Mouse (Mus musculus): Measurements from ENCODE around the gene Sowahc. TPM values are rescaled to one million over a fixed set of nuclear protein-coding genes. Genes with fewer than 3 reads are reported as not detected.
A peak's percentile ranks its signal among the peaks of the same experiment; 100 is the strongest.

Gene Sowahc
- polyA plus RNA-seq, 1 experiment from 2014 or later = 4.3 TPM

- Histone ChIP-seq H3K27me3 (replicated peaks) (no peaks in the 10 kb centered on the region), H3K4me1 (replicated peaks) (peaks cover 18% of the 10 kb centered on the region), H3K4me2 (no peak overlapping the region), H3K27ac (ENCODE audit: poor library complexity, severe bottlenecking) (no peak overlapping the region), H3K9ac (no peak overlapping the region), H3K4me3 (no peak overlapping the region), H3K9me3 (replicated peaks) (no peaks in the 10 kb centered on the region), H3K36me3 (no peaks in the 10 kb centered on the region)
- whole genome bisulfite sequencing = 72% methylated on average over 8 of the region's 8 CpGs
- no peak for ATAC-seq (ENCODE audit: insufficient number of reproducible peaks, low FRiP score)
Observed at GRCm38 (mm10) chr10:59253541-59254079, 31.9 kb downstream of the Sowahc start.

GRCm38 (mm10) chr10:59256533-59256932, 34.8 kb downstream of the Sowahc start:
- Histone ChIP-seq H3K9me3 (replicated peaks) (no peaks in the 10 kb centered on the region), H3K27ac (ENCODE audit: poor library complexity, severe bottlenecking) (no peak overlapping the region), H3K4me2 (no peak overlapping the region), H3K27me3 (replicated peaks) (no peaks in the 10 kb centered on the region), H3K4me1 (replicated peaks) (peaks cover 19% of the 10 kb centered on the region), H3K4me3 (no peak overlapping the region), H3K9ac (no peak overlapping the region), H3K36me3 (no peaks in the 10 kb centered on the region)
- no peak for ATAC-seq (ENCODE audit: insufficient number of reproducible peaks, low FRiP score)
- 90% methylated on average over 2 of the region's 2 CpGs for WGBS

- no peaks in the 10 kb centered on the region for H3K36me3 ChIP-seq
- H3K9me3 ChIP-seq (replicated peaks) = no peaks in the 10 kb centered on the region
- H3K4me2 ChIP-seq = no peak overlapping the region
- 78% methylated on average over 6 of the region's 6 CpGs for WGBS
- H3K4me3 ChIP-seq = no peak overlapping the region
- no peak overlapping the region for H3K9ac ChIP-seq
- H3K4me1 ChIP-seq (replicated peaks) = peaks cover 20% of the 10 kb centered on the region
- ATAC-seq (ENCODE audit: insufficient number of reproducible peaks, low FRiP score) = no peak
- H3K27me3 ChIP-seq (replicated peaks) = no peaks in the 10 kb centered on the region
- H3K27ac ChIP-seq (ENCODE audit: poor library complexity, severe bottlenecking) = no peak overlapping the region
Observed at GRCm38 (mm10) chr10:59259572-59259971, 37.8 kb downstream of the Sowahc start.

- no peak overlapping the region for H3K27ac ChIP-seq (ENCODE audit: poor library complexity, severe bottlenecking)
- H3K9ac ChIP-seq = no peak overlapping the region
- no peaks in the 10 kb centered on the region for H3K27me3 ChIP-seq (replicated peaks)
- no peaks in the 10 kb centered on the region for H3K9me3 ChIP-seq (replicated peaks)
- H3K4me3 ChIP-seq = no peak overlapping the region
- WGBS = 77% methylated on average over 3 of the region's 3 CpGs
- H3K36me3 ChIP-seq = no peaks in the 10 kb centered on the region
- peaks cover 24% of the 10 kb centered on the region for H3K4me1 ChIP-seq (replicated peaks)
- ATAC-seq (ENCODE audit: insufficient number of reproducible peaks, low FRiP score) = no peak
- no peak overlapping the region for H3K4me2 ChIP-seq
Observed at GRCm38 (mm10) chr10:59261603-59262002, 39.9 kb downstream of the Sowahc start.

GRCm38 (mm10) chr10:59262021-59262420, 40.3 kb downstream of the Sowahc start:
- no peak overlapping the region for H3K9ac ChIP-seq
- H3K4me3 ChIP-seq = no peak overlapping the region
- H3K4me2 ChIP-seq = no peak overlapping the region
- no peak overlapping the region for H3K27ac ChIP-seq (ENCODE audit: poor library complexity, severe bottlenecking)
- WGBS = 68% methylated on average over 1 of the region's 1 CpGs
- H3K4me1 ChIP-seq (replicated peaks) = peaks cover 24% of the 10 kb centered on the region
- no peaks in the 10 kb centered on the region for H3K9me3 ChIP-seq (replicated peaks)
- H3K27me3 ChIP-seq (replicated peaks) = no peaks in the 10 kb centered on the region
- no peak for ATAC-seq (ENCODE audit: insufficient number of reproducible peaks, low FRiP score)
- H3K36me3 ChIP-seq = no peaks in the 10 kb centered on the region

GRCm38 (mm10) chr10:59262979-59263378, 41.2 kb downstream of the Sowahc start:
- H3K27me3 ChIP-seq (replicated peaks) = no peaks in the 10 kb centered on the region
- WGBS = 55% methylated on average over 7 of the region's 7 CpGs
- no peak overlapping the region for H3K4me2 ChIP-seq
- peaks cover 24% of the 10 kb centered on the region for H3K4me1 ChIP-seq (replicated peaks)
- ATAC-seq (ENCODE audit: insufficient number of reproducible peaks, low FRiP score) = no peak
- H3K9ac ChIP-seq = no peak overlapping the region
- H3K36me3 ChIP-seq = no peaks in the 10 kb centered on the region
- H3K4me3 ChIP-seq = no peak overlapping the region
- H3K9me3 ChIP-seq (replicated peaks) = no peaks in the 10 kb centered on the region
- no peak overlapping the region for H3K27ac ChIP-seq (ENCODE audit: poor library complexity, severe bottlenecking)

GRCm38 (mm10) chr10:59265067-59265466, 43.3 kb downstream of the Sowahc start:
- Histone ChIP-seq H3K4me2 (peak overlapping the region; percentile 9; the same call in 1 of the 2 replicates), H3K27ac (ENCODE audit: poor library complexity, severe bottlenecking) (no peak overlapping the region), H3K4me1 (replicated peaks) (peaks cover 24% of the 10 kb centered on the region), H3K36me3 (no peaks in the 10 kb centered on the region), H3K9me3 (replicated peaks) (no peaks in the 10 kb centered on the region), H3K4me3 (no peak overlapping the region), H3K9ac (no peak overlapping the region), H3K27me3 (replicated peaks) (no peaks in the 10 kb centered on the region)
- ATAC-seq (ENCODE audit: insufficient number of reproducible peaks, low FRiP score) = no peak
- WGBS = 31% methylated on average over 7 of the region's 7 CpGs

- Histone ChIP-seq H3K36me3 (no peaks in the 10 kb centered on the region), H3K9ac (no peak overlapping the region), H3K27me3 (replicated peaks) (no peaks in the 10 kb centered on the region), H3K27ac (ENCODE audit: poor library complexity, severe bottlenecking) (no peak overlapping the region; the same call in 1 of the 2 replicates), H3K4me2 (no peak overlapping the region), H3K4me1 (replicated peaks) (peaks cover 24% of the 10 kb centered on the region), H3K9me3 (replicated peaks) (no peaks in the 10 kb centered on the region), H3K4me3 (no peak overlapping the region)
- WGBS = 44% methylated on average over 4 of the region's 4 CpGs
- no peak; the same call in 1 of the 2 replicates for ATAC-seq (ENCODE audit: insufficient number of reproducible peaks, low FRiP score)
Observed at GRCm38 (mm10) chr10:59265674-59266073, 43.9 kb downstream of the Sowahc start.

GRCm38 (mm10) chr10:59266097-59266496, 44.3 kb downstream of the Sowahc start:
- Histone ChIP-seq H3K27ac (ENCODE audit: poor library complexity, severe bottlenecking) (no peak overlapping the region), H3K36me3 (no peaks in the 10 kb centered on the region), H3K4me3 (no peak overlapping the region), H3K9me3 (replicated peaks) (no peaks in the 10 kb centered on the region), H3K4me1 (replicated peaks) (peaks cover 24% of the 10 kb centered on the region), H3K4me2 (no peak overlapping the region), H3K9ac (no peak overlapping the region), H3K27me3 (replicated peaks) (no peaks in the 10 kb centered on the region)
- WGBS = 75% methylated on average over 1 of the region's 1 CpGs
- ATAC-seq (ENCODE audit: insufficient number of reproducible peaks, low FRiP score) = no peak; the same call in 1 of the 2 replicates

- no peak overlapping the region for H3K27ac ChIP-seq (ENCODE audit: poor library complexity, severe bottlenecking)
- WGBS = 89% methylated on average over 2 of the region's 2 CpGs
- no peak overlapping the region for H3K9ac ChIP-seq
- no peaks in the 10 kb centered on the region for H3K9me3 ChIP-seq (replicated peaks)
- no peak overlapping the region for H3K4me2 ChIP-seq
- ATAC-seq (ENCODE audit: insufficient number of reproducible peaks, low FRiP score) = no peak
- H3K4me1 ChIP-seq (replicated peaks) = peaks cover 15% of the 10 kb centered on the region
- H3K27me3 ChIP-seq (replicated peaks) = no peaks in the 10 kb centered on the region
- H3K4me3 ChIP-seq = no peak overlapping the region
- H3K36me3 ChIP-seq = no peaks in the 10 kb centered on the region
Observed at GRCm38 (mm10) chr10:59267275-59267674, 45.5 kb downstream of the Sowahc start.

GRCm38 (mm10) chr10:59268109-59268508, 46.4 kb downstream of the Sowahc start:
- H3K4me3 ChIP-seq = no peak overlapping the region
- H3K27ac ChIP-seq (ENCODE audit: poor library complexity, severe bottlenecking) = no peak overlapping the region
- WGBS = 28% methylated on average over 4 of the region's 4 CpGs
- no peaks in the 10 kb centered on the region for H3K36me3 ChIP-seq
- no peaks in the 10 kb centered on the region for H3K27me3 ChIP-seq (replicated peaks)
- H3K9me3 ChIP-seq (replicated peaks) = no peaks in the 10 kb centered on the region
- H3K4me2 ChIP-seq = no peak overlapping the region
- H3K9ac ChIP-seq = no peak overlapping the region
- H3K4me1 ChIP-seq (replicated peaks) = peaks cover 14% of the 10 kb centered on the region
- no peak for ATAC-seq (ENCODE audit: insufficient number of reproducible peaks, low FRiP score)

GRCm38 (mm10) chr10:59268754-59269153, 47.0 kb downstream of the Sowahc start:
- WGBS = 50% methylated on average over 3 of the region's 3 CpGs
- Histone ChIP-seq H3K36me3 (no peaks in the 10 kb centered on the region), H3K4me3 (no peak overlapping the region), H3K27ac (ENCODE audit: poor library complexity, severe bottlenecking) (no peak overlapping the region), H3K4me1 (replicated peaks) (peaks cover 14% of the 10 kb centered on the region), H3K27me3 (replicated peaks) (no peaks in the 10 kb centered on the region), H3K4me2 (no peak overlapping the region), H3K9me3 (replicated peaks) (no peaks in the 10 kb centered on the region), H3K9ac (no peak overlapping the region)
- ATAC-seq (ENCODE audit: insufficient number of reproducible peaks, low FRiP score) = no peak

Measured in heart, embryonic 12.5 days (tissue).